Mouse (Mus musculus) hindbrain, embryonic 16.5 days (tissue): ENCODE data around the gene H2-Q1. TPM values are rescaled to one million over a fixed set of nuclear protein-coding genes. Genes with fewer than 3 reads are reported as not detected.
A peak's percentile ranks its signal among the peaks of the same experiment; 100 is the strongest.
"Not testable (repeated sequence)": the region's sequence is repeated elsewhere in the genome, so short reads cannot be mapped to it uniquely, and the experiment has no call there.

Source experiments
- ATAC-seq: fragments of 200-750 bp; cut with Nextera tagmentation; 2 replicates; pipeline ENCODE4 v1.8.0; 2017; ENCODE audit warnings: moderate TSS enrichment, moderate library complexity
- H3K27ac ChIP-seq: fragments of 300-500 bp; sonication (generic); 2 replicates; pipeline ENCODE4 v1.5.1; 2014; ENCODE audit warnings: low read depth, mild to moderate bottlenecking, control low read depth, low read length, moderate library complexity
- H3K27me3 ChIP-seq: fragments of 300-500 bp; sonication (generic); replicated peaks from 2 replicates; pipeline ENCODE4 v1.6.1; 2014; ENCODE audit warnings: low read length; ENCODE audit not compliant: control insufficient read depth, insufficient read depth
- H3K36me3 ChIP-seq: fragments of 300-500 bp; sonication (generic); 2 replicates; pipeline ENCODE4 v1.6.1; 2014; ENCODE audit warnings: mild to moderate bottlenecking, low read length, moderate library complexity, mixed read lengths; ENCODE audit not compliant: control insufficient read depth, insufficient read depth
- H3K4me1 ChIP-seq: fragments of 300-500 bp; sonication (generic); 2 replicates; pipeline ENCODE4 v1.6.1; 2014; ENCODE audit warnings: low read depth, low read length; ENCODE audit not compliant: control insufficient read depth, insufficient read depth
- H3K4me2 ChIP-seq: fragments of 300-500 bp; sonication (generic); 2 replicates; pipeline ENCODE4 v1.6.1; 2014; ENCODE audit warnings: mild to moderate bottlenecking, low read length, control low read depth, moderate library complexity
- H3K4me3 ChIP-seq: fragments of 300-500 bp; sonication (generic); 2 replicates; pipeline ENCODE4 v1.5.1; 2014; ENCODE audit warnings: mild to moderate bottlenecking, low read length, control low read depth, moderate library complexity
- H3K9ac ChIP-seq: fragments of 300-500 bp; sonication (generic); 2 replicates; pipeline ENCODE4 v1.6.1; 2014; ENCODE audit warnings: low read depth, mild to moderate bottlenecking, control low read depth, low read length, moderate library complexity
- H3K9me3 ChIP-seq: fragments of 300-500 bp; sonication (generic); 2 replicates; pipeline ENCODE4 v1.6.1; 2014; ENCODE audit warnings: mild to moderate bottlenecking, low read length, moderate library complexity; ENCODE audit not compliant: control insufficient read depth
- WGBS: fragments of 180-500 bp; shearing (Covaris S2); extraction: QIAGEN DNeasy Blood & Tissue Kit; methylation state at CpG from one replicate; pipeline ENCODE4 v1.1.7; 2014; 5-methylcytosine and 5-hydroxymethylcytosine counted together
- polyA plus RNA-seq: library from polyadenylated mRNA; unstranded; fragments of >200 nt; fragmentation: Nextera tagmentation; extraction: Ambion mirVana; gene quantifications from 2 replicates; pipeline ENCODE4 v1.2.1, GENCODE M21; 2015

The H2-Q1 gene
- polyA plus RNA-seq, 1 experiment from 2014 or later, result 0.64 TPM

GRCm38 (mm10) chr17:35300261-35300945, 19.8 kb upstream of the H2-Q1 start:
- WGBS, result 85% methylated on average over 7 of the region's 7 CpGs
- ATAC-seq, H3K4me3 ChIP-seq: not testable (repeated sequence)

DNA sequence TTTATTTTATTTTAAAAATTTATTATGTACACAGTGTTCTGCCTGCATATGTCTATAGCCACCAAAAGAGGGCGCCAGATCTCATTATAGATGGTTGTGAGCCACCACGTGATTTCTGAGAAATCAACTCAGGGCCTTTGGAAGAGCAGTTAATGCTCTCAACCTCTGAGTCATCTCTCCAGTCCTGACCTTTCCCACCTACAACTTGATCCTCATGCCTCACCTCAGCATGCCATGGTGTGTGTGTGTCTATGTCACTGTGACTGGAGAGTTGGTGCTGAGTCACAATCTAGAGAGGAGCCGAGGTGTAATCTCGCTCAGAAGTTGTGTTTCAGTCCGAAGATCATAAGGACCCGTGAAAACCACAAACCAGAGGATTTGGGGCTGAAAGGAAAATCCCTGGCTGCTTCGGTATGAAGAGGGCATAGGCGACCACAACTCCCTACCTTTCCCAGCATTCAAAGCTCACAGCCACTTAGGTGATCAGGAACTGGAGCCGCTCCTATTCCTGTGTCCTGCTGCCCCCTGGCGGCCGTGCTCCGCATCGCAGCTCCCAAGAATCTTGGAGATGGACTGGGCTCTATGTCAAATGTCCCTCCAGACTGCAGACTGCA, 18.5 kb upstream of the H2-Q1 start:
- no peaks in the 10 kb centered on the region for H3K9me3 ChIP-seq
- no peak overlapping the region for H3K4me3 ChIP-seq
- 0 out of 2 replicates have a peak, but pooled peaks have one; percentile 52 for ATAC-seq
- 29% methylated on average over 13 of the region's 13 CpGs for WGBS
- no peaks in the 10 kb centered on the region for H3K4me1 ChIP-seq
- no peak overlapping the region for H3K9ac ChIP-seq
- H3K4me2 ChIP-seq, result no peak overlapping the region
- H3K27me3 ChIP-seq, result no peaks in the 10 kb centered on the region
- no peaks in the 10 kb centered on the region for H3K36me3 ChIP-seq
- no peak overlapping the region for H3K27ac ChIP-seq

More at GRCm38 (mm10) chr17:35300261-35300945, 19.8 kb upstream of the H2-Q1 start:
- H3K9me3 ChIP-seq, H3K4me1 ChIP-seq, H3K9ac ChIP-seq, H3K27ac ChIP-seq, H3K27me3 ChIP-seq, H3K36me3 ChIP-seq, H3K4me2 ChIP-seq: not testable (repeated sequence)

DNA sequence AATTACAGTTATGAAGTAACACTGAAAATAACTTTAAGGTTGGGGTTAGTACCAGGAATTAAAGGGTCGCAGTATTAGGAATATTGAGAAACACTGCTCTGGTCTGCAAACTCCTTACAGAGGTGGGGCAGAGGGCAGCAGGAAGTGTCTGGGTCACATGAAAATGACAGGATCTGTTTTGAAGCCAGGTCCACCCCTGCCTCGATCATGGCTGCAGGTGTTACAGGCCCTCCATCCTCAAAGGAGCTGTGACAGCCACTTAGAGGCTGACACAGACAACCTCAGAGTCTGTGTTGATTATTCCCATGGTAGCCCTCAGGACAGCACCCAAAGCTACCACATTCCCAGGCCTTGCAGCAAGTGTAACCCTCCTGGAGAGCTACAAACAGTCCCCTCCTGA, 16.9 kb upstream of the H2-Q1 start:
- ATAC-seq, result no peak
- Histone ChIP-seq H3K36me3 (no peaks in the 10 kb centered on the region), H3K4me3 (no peak overlapping the region), H3K4me1 (no peaks in the 10 kb centered on the region), H3K4me2 (no peak overlapping the region), H3K9ac (no peak overlapping the region), H3K27ac (no peak overlapping the region), H3K9me3 (no peaks in the 10 kb centered on the region), H3K27me3 (no peaks in the 10 kb centered on the region)
- WGBS, result 89% methylated on average over 2 of the region's 2 CpGs

DNA sequence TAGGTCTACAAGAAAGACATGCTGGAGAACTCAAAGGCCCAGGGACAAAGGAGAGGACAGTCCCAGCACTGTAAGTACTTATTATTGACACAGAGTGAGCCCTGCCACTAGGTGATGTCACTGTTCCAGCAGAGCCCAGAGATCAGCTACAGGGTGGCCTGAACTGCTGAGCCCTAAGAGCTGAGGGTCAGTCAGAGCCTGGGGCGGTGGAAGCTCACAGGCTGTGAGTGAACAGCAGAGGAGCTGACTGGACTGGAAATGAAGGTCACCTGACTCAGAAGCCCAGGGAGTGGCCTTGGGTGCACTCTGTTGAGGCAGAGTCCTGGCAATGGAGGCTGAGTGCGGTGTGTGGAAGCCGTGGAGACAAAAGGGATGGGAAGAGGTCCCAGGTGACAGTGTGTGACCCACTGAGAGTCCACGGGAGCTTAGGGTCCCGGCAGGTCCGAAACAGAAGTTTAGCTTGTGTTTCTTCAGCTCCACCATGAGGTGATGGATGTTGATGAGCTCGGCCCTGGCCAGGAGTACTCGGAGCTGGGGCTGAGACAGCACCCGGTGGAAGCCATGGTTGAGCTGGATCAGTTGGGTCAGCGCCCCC, 16.4 kb upstream of the H2-Q1 start:
- Histone ChIP-seq H3K4me1 (no peaks in the 10 kb centered on the region), H3K27me3 (no peaks in the 10 kb centered on the region), H3K27ac (no peak overlapping the region), H3K4me2 (no peak overlapping the region), H3K9ac (no peak overlapping the region), H3K36me3 (no peaks in the 10 kb centered on the region), H3K4me3 (no peak overlapping the region), H3K9me3 (no peaks in the 10 kb centered on the region)
- 85% methylated on average over 10 of the region's 10 CpGs for WGBS
- no peak for ATAC-seq

GRCm38 (mm10) chr17:35304478-35304877, 15.7 kb upstream of the H2-Q1 start:
- ATAC-seq, result no peak
- no peaks in the 10 kb centered on the region for H3K36me3 ChIP-seq
- no peak overlapping the region for H3K9ac ChIP-seq
- no peak overlapping the region for H3K4me2 ChIP-seq
- H3K4me3 ChIP-seq, result no peak overlapping the region
- 79% methylated on average over 6 of the region's 6 CpGs for WGBS
- H3K27me3 ChIP-seq, result no peaks in the 10 kb centered on the region
- H3K4me1 ChIP-seq, result no peaks in the 10 kb centered on the region
- H3K9me3 ChIP-seq, result no peaks in the 10 kb centered on the region
- no peak overlapping the region for H3K27ac ChIP-seq

GRCm38 (mm10) chr17:35304921-35305320, 15.3 kb upstream of the H2-Q1 start:
- not testable (repeated sequence) for H3K27ac ChIP-seq, H3K9me3 ChIP-seq, H3K4me1 ChIP-seq, H3K27me3 ChIP-seq, H3K9ac ChIP-seq, H3K4me3 ChIP-seq, H3K4me2 ChIP-seq, H3K36me3 ChIP-seq, ATAC-seq
- 81% methylated on average over 8 of the region's 8 CpGs for WGBS

GRCm38 (mm10) chr17:35318671-35319070, 1.5 kb upstream of the H2-Q1 start:
- Histone ChIP-seq H3K27me3 (peaks cover 17% of the 10 kb centered on the region), H3K4me3 (no peak overlapping the region), H3K4me2 (no peak overlapping the region), H3K27ac (no peak overlapping the region), H3K36me3 (no peaks in the 10 kb centered on the region), H3K9ac (no peak overlapping the region), H3K4me1 (peaks cover 4% of the 10 kb centered on the region), H3K9me3 (no peaks in the 10 kb centered on the region)
- no peak for ATAC-seq

DNA sequence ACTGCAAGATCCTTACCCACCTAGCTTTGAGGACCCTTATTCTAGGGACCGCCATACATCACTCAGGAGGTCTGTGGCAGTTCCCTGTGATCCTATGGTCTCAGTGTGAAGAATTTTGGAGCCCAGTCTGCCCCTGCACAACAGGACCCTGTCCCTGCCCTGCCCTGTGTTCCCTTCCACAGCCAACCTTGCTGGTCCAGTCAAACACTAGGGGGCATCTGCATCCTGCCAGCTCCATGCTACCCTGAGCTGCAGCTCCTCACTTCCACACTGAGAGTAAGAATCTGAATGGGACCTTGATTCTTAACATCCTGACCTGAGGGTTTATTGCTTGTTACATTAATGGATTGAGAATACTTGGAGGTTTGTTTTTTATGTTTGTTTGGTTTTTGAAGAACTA, 4.9 kb downstream of the H2-Q1 start:
- not testable (repeated sequence) for H3K4me3 ChIP-seq, H3K27me3 ChIP-seq, H3K27ac ChIP-seq, H3K36me3 ChIP-seq, H3K4me2 ChIP-seq, ATAC-seq, H3K4me1 ChIP-seq, H3K9ac ChIP-seq, H3K9me3 ChIP-seq
- WGBS, result 67% methylated on average over 1 of the region's 1 CpGs

DNA sequence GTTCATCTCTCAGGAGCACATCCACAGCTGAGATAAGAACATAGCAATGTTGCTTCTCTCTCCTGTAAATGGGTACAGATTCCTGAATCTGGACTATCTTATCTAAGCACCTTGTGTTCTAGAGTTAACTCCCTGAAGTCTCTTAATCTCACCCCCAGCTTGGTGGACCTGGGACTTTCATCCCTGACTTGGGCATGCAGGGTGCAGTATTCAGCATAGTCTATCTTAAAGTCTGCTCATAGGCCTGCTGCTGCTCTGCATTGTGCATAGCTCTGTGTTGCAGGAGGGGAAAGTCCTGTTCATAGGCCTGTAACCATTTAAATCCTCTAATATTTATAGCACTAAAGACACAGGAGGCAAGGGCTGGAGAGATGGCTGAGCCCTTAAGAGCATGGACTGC, 5.8 kb downstream of the H2-Q1 start:
- H3K36me3 ChIP-seq, H3K4me1 ChIP-seq, H3K9me3 ChIP-seq, H3K4me3 ChIP-seq, H3K9ac ChIP-seq, ATAC-seq, H3K27ac ChIP-seq, H3K27me3 ChIP-seq, H3K4me2 ChIP-seq: not testable (repeated sequence)
